Mouse (Mus musculus) fibroblast of lung, adult 2 months (primary cell): ENCODE results near the gene Casp4.

Experiments used
- DNase-seq: peaks from one replicate; pipeline ENCODE4 v3.0.0-alpha.2; 2011; ENCODE audit warnings: low read depth

The Casp4 gene

GRCm38 (mm10) chr9:5308561-5308960 lies at the start of gene Casp4:
Casp4 (plus strand) TSS chr9:5308828.
- DNase-seq = peak; percentile 28

GRCm38 (mm10) chr9:5263951-5264475 lies 44.6 kb upstream of the Casp4 start:
- peak; percentile 43 for DNase-seq

GRCm38 (mm10) chr9:5270274-5270673 lies 38.4 kb upstream of the Casp4 start:
- DNase-seq = no peak

GRCm38 (mm10) chr9:5270884-5271283 lies 37.7 kb upstream of the Casp4 start:
- no peak for DNase-seq

- no peak for DNase-seq
Measured at GRCm38 (mm10) chr9:5271334-5271845, 37.2 kb upstream of the Casp4 start.

GRCm38 (mm10) chr9:5286071-5286470 lies 22.6 kb upstream of the Casp4 start:
- DNase-seq = no peak

- DNase-seq = no peak
Measured at GRCm38 (mm10) chr9:5286597-5286996, 22.0 kb upstream of the Casp4 start.

GRCm38 (mm10) chr9:5296354-5297237 lies 12.0 kb upstream of the Casp4 start:
- no peak for DNase-seq

GRCm38 (mm10) chr9:5298329-5299131 lies 10.1 kb upstream of the Casp4 start, which contains the start of gene Casp1:
Casp1 (plus strand) TSS chr9:5298517.
- DNase-seq = no peak

GRCm38 (mm10) chr9:5299132-5299381 lies 9.6 kb upstream of the Casp4 start:
- DNase-seq = no peak

GRCm38 (mm10) chr9:5310112-5310511 lies 1.5 kb downstream of the Casp4 start:
- no peak for DNase-seq

GRCm38 (mm10) chr9:5311435-5311834 lies 2.8 kb downstream of the Casp4 start:
- DNase-seq = no peak

GRCm38 (mm10) chr9:5328204-5328603 lies 19.6 kb downstream of the Casp4 start:
- no peak for DNase-seq

- DNase-seq = no peak
Measured at GRCm38 (mm10) chr9:5332441-5332840, 23.8 kb downstream of the Casp4 start.

GRCm38 (mm10) chr9:5333422-5333821 lies 24.8 kb downstream of the Casp4 start:
- DNase-seq = no peak

GRCm38 (mm10) chr9:5343092-5343491 lies 34.5 kb downstream of the Casp4 start:
- DNase-seq = no peak

- no peak for DNase-seq
Measured at GRCm38 (mm10) chr9:5344090-5344489, 35.5 kb downstream of the Casp4 start.

- DNase-seq = peak; percentile 75
Measured at GRCm38 (mm10) chr9:5345291-5345898, 36.8 kb downstream of the Casp4 start, which contains the start of gene Casp12. Casp12 (plus strand) TSS chr9:5345430.

GRCm38 (mm10) chr9:5347381-5347780 lies 38.8 kb downstream of the Casp4 start:
- no peak for DNase-seq

GRCm38 (mm10) chr9:5353673-5354072 lies 45.0 kb downstream of the Casp4 start:
- no peak for DNase-seq

- peak; percentile 18 for DNase-seq
Measured at GRCm38 (mm10) chr9:5356801-5357200, 48.2 kb downstream of the Casp4 start.
